Mouse (Mus musculus): ENCODE measurements around the gene Sh3bgrl3.

GRCm38 (mm10) chr4:134094923-134095547 is 33.6 kb downstream of the Sh3bgrl3 start, which contains the start of gene Cd52:
- TF ChIP-seq POLR2A (IDR thresholded peaks at IDR 0.05; ENCODE audit: low read depth, low read length) (no peak), CTCF (IDR thresholded peaks at IDR 0.05; ENCODE audit: borderline replicate concordance, insufficient read depth, low read length) (no peak)
